Mouse (Mus musculus) thymus, adult 2 months (tissue): ENCODE data around the gene 1810010H24Rik. TPM values are rescaled to one million over a fixed set of nuclear protein-coding genes. Genes with fewer than 3 reads are reported as not detected.
"Not testable (repeated sequence)": the region's sequence is repeated elsewhere in the genome, so short reads cannot be mapped to it uniquely, and the experiment has no call there.

ENCODE experiments used
- DNase-seq: peaks from one replicate; pipeline ENCODE4 v3.0.0; 2021
- H3K27ac ChIP-seq: fragments of 200-500 bp; 2 replicates; pipeline ENCODE4 v1.5.1; 2012; ENCODE audit warnings: low read length, control low read depth; ENCODE audit not compliant: control insufficient read depth, insufficient read depth
- H3K27me3 ChIP-seq: fragments of 200-500 bp; 2 replicates; pipeline ENCODE4 v1.6.1; 2012; ENCODE audit warnings: mild to moderate bottlenecking, low read length, moderate library complexity, mixed read lengths; ENCODE audit not compliant: control insufficient read depth, insufficient read depth
- H3K36me3 ChIP-seq: fragments of 200-500 bp; 2 replicates; pipeline ENCODE4 v1.6.1; 2012; ENCODE audit warnings: mild to moderate bottlenecking, low read length, moderate library complexity; ENCODE audit not compliant: control insufficient read depth, insufficient read depth
- H3K4me1 ChIP-seq: fragments of 200-500 bp; replicated peaks from 2 replicates; pipeline ENCODE4 v1.6.1; 2012; ENCODE audit warnings: low read length; ENCODE audit not compliant: control insufficient read depth, insufficient read depth
- H3K4me3 ChIP-seq: fragments of 200-500 bp; 2 replicates; pipeline ENCODE4 v1.5.1; 2012; ENCODE audit warnings: mild to moderate bottlenecking, low read length, control low read depth, moderate library complexity; ENCODE audit not compliant: control insufficient read depth, insufficient read depth
- CTCF ChIP-seq: fragments of 200-500 bp; IDR thresholded peaks from 2 replicates; pipeline ENCODE4 v1.5.1; 2012; ENCODE audit warnings: mild to moderate bottlenecking, control low read depth, low read length, moderate library complexity, borderline replicate concordance; ENCODE audit not compliant: control insufficient read depth, poor library complexity, insufficient read depth; ENCODE audit errors: extremely low read depth
- POLR2A ChIP-seq: fragments of 200-500 bp; IDR thresholded peaks from 2 replicates; pipeline ENCODE4 v1.6.1; 2012; ENCODE audit warnings: mild to moderate bottlenecking, low read length, control low read depth, moderate library complexity; ENCODE audit not compliant: control insufficient read depth, poor library complexity, insufficient read depth; ENCODE audit errors: extremely low read depth
- WGBS: fragments of 180-500 bp; shearing (Covaris S2); methylation state at CpG from one replicate; pipeline ENCODE4 v1.1.7; 2018; 5-methylcytosine and 5-hydroxymethylcytosine counted together
- polyA plus RNA-seq: library from polyadenylated mRNA; depleted of rRNA; stranded (reverse); fragments of >200 nt; gene quantifications from 2 replicates; pipeline ENCODE4 v1.2.3, GENCODE M21; 2012

1810010H24Rik gene
- polyA plus RNA-seq, 1 experiment, result 1.3 TPM

DNA sequence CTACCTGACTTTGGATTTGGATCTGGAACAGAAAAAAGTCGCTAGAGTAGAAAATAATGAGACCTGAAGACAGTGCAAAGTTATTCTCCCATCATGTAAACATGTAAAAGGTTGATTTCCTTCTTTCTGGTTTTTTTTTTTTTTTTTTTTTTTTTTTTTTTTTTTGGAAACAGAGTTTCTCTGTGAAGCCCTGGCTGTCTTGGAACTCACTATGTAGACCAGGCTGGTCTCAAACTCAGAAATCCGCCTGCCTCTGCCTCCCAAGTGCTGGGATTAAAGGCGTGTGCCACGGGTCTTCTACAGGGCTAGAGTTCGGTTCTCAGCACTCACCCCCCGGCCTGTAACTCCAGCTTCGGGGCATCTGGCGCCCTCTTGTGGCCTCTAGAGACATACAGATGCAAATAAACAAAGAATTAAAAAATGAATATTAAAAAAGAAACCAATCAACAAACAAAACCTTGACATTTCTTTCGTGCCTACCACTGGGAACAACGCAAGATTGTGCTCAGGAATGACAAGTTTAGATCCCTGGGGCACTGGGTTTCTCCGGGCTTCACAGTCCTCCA lies 11.4 kb upstream of the 1810010H24Rik start:
- Histone ChIP-seq H3K36me3 (no peaks in the 10 kb centered on the region), H3K4me3 (no peak overlapping the region), H3K27ac (peak overlapping the region; percentile 80; the same call in 1 of the 2 replicates), H3K27me3 (no peaks in the 10 kb centered on the region), H3K4me1 (peaks cover 9% of the 10 kb centered on the region)
- DNase-seq, result no peak
- TF ChIP-seq POLR2A (no peak), CTCF (no peak)
- 88% methylated on average over 11 of the region's 11 CpGs for WGBS

DNA sequence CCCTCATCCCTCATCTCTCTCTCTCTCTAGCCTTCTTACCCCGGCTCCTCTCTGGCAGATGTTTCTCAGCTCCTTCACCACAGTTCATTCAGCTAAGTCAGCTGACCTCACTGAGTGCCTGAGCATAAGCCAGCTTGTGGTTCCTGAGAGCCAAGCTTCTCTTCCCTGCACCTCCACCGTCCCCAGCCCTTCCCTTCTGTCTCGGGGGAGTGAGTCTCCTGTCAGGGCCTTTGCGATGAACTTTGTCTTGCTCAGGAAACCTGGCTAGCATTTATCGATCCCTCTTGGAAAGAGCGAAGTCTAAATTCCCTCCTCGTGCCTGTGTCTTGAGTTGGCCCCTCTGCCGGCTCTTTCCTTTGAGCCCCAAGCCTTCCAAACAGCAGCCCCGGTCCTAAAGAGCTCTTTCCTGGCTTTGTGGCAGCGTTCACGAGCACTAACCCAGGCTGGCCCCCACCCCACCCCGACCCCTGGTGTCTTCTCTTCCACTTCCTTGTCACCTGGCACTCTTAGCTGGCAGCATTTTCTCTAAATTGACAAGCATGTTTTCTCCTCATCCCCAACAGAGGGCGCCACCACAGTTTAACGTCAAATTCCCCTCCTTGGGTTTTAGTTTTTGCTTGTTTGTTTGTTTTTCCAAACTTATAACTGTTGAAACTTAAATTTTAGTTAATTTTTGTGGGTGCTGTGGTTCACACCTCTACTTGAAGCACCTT lies 10.7 kb upstream of the 1810010H24Rik start:
- Histone ChIP-seq H3K4me3 (peak overlapping the region; percentile 30), H3K27ac (peak overlapping the region; percentile 80), H3K4me1 (peaks cover 9% of the 10 kb centered on the region), H3K36me3 (no peaks in the 10 kb centered on the region), H3K27me3 (no peaks in the 10 kb centered on the region)
- TF ChIP-seq CTCF (no peak), POLR2A (no peak)
- DNase-seq, result peak; percentile 51
- WGBS, result 24% methylated on average over 14 of the region's 14 CpGs

DNA sequence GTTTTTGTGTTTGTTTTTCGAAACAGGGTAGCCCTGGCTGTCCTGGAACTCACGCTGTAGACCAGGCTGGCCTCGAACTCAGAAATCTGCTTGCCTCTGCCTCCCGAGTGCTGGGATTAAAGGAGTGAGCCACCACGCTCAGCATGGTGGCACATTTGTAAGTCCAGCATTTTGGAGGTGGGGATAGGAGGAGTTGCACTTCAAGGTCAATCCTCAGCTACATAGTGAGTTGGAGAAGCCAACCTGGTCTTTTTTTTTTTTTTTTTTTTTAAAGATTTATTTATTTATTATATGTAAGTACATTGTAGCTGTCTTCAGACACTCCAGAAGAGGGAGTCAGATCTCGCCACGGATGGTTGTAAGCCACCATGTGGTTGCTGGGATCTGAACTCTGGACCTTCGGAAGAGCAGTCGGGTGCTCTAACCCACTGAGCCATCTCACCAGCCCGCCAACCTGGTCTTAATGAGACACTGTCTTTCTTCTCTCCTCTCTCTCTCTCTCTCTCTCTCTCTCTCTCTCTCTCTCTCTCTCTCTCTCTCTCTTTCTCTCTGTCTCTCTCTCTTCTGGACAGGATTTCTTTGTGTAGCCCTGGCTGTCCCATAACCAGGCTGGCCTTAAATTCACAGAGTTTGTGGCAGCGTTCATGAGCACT lies 9.8 kb upstream of the 1810010H24Rik start:
- H3K4me1 ChIP-seq, H3K36me3 ChIP-seq, H3K27me3 ChIP-seq, H3K4me3 ChIP-seq, DNase-seq, H3K27ac ChIP-seq: not testable (repeated sequence)
- 87% methylated on average over 11 of the region's 11 CpGs for WGBS

DNA sequence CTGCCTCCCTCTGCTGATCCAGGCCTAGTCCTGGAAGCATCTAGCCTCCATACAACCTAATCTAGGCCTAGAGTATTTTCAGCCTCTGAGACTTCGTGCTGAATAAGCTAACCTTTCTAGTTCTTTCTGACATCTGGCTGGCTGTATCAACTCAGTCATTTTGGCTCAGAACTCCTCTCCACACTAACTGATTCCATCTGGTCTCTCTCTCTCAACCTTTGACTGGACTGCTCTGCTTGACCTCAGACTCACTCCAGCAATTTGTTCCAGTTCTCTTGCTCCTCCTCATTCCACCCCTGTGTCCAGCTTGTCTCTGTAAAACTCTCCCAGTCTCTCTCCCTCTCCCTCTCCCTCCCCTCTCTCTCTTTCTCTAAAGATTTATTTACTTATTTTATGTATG lies 8.6 kb upstream of the 1810010H24Rik start:
- no peak for DNase-seq
- H3K4me1 ChIP-seq, result peaks cover 5% of the 10 kb centered on the region
- H3K27ac ChIP-seq, result no peak overlapping the region
- H3K36me3 ChIP-seq, result no peaks in the 10 kb centered on the region
- no peak overlapping the region for H3K4me3 ChIP-seq
- H3K27me3 ChIP-seq, result no peaks in the 10 kb centered on the region
- TF ChIP-seq CTCF (no peak), POLR2A (no peak)
- WGBS, result 82% methylated on average over 1 of the region's 1 CpGs

DNA sequence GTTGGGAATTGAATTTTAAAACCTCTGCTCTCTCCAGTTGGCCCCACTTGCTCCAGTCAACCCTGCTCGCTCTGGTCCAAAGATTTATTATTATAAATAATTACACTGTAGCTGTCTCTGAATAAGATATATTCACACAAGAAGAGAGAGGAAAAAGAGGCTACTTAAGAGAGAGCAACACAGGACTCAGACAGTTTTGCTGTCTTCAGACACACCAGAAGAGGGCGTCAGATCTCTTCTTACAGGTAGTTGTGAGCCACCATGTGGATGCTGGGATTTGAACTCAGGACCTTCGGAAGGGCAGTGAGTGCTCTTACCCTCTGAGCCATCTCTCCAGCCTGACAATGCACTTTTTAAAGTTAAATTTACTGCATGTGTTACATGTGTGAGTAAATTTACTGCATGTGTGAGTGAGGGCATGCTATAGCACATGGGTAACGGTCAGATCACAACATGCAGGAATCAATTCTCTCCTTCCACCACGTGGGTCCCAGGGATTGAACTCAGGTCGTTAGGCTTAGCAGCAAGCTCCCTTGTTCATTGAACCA lies 8.1 kb upstream of the 1810010H24Rik start:
- no peak for DNase-seq
- Histone ChIP-seq H3K4me3 (no peak overlapping the region), H3K4me1 (peaks cover 5% of the 10 kb centered on the region), H3K27ac (no peak overlapping the region), H3K27me3 (no peaks in the 10 kb centered on the region), H3K36me3 (no peaks in the 10 kb centered on the region)
- WGBS, result 78% methylated on average over 6 of the region's 6 CpGs
- TF ChIP-seq POLR2A, result no peak
- no peak for TF ChIP-seq CTCF

DNA sequence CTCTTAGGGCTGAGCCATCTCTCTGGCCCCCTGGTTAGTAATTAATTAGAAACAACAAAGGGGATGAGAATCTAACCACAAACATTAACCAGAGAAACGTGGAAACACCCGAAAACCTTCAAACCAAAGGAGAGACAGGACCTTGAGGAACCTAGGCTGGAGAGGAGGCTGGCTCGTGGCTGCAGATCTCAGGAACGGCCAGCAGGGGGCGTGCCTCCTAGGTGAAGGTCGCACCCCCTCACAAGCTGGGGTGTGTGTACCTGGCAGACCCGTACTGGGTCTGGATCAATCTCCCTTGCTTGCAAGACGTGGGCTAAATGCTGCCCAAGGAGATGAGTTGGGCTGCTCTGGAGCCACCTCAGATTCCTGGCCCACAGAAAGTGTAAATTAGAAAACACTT lies 6.9 kb upstream of the 1810010H24Rik start:
- 45% methylated on average over 8 of the region's 8 CpGs for WGBS
- Histone ChIP-seq H3K4me1 (peaks cover 5% of the 10 kb centered on the region), H3K4me3 (no peak overlapping the region), H3K27ac (no peak overlapping the region), H3K27me3 (no peaks in the 10 kb centered on the region), H3K36me3 (no peaks in the 10 kb centered on the region)
- no peak for DNase-seq
- TF ChIP-seq POLR2A (no peak), CTCF (peak; percentile 72; the same call in 1 of the 2 replicates)

DNA sequence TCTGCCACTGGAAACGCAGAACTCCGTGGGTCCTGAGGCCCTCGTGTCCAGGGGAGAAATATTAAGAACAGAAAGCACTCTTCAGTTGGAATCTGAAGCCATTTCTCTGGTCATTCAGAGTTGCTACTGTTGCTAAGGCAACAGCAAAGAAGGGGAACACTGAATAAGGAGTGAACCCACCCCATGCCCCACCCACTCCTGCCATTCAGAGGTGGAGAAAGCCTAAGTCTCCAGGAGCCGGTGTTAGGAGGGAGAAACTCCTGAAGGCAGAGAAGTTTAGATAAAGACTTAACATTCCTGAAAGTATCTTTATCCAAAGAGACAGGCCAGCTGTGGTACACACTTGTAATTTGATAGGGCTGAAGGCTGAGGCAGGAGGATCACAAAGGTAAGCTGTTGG lies 6.2 kb upstream of the 1810010H24Rik start:
- WGBS, result 92% methylated on average over 4 of the region's 4 CpGs
- H3K27ac ChIP-seq, result no peak overlapping the region
- no peak overlapping the region for H3K4me3 ChIP-seq
- peaks cover 5% of the 10 kb centered on the region for H3K4me1 ChIP-seq
- TF ChIP-seq CTCF, result no peak
- TF ChIP-seq POLR2A, result no peak
- H3K36me3 ChIP-seq, result no peaks in the 10 kb centered on the region
- H3K27me3 ChIP-seq, result no peaks in the 10 kb centered on the region; the same call in 1 of the 2 replicates
- no peak for DNase-seq

DNA sequence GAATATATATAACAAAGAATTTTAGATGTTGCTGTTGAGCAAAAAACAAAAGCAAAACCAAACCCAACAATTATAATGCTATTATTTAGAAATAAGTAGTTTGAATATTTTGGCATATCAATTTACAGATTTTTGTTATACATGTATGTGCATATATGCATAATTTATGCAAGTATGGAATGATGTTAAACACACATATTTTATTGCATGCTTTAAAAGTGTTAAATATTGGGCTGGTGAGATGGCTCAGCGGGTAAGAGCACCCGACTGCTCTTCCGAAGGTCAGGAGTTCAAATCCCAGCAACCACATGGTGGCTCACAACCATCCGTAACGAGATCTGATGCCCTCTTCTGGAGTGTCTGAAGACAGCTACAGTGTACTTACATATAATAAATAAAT lies 5.8 kb upstream of the 1810010H24Rik start:
- not testable (repeated sequence) for H3K27ac ChIP-seq, H3K4me3 ChIP-seq, H3K27me3 ChIP-seq, DNase-seq, H3K4me1 ChIP-seq, H3K36me3 ChIP-seq
- WGBS, result 92% methylated on average over 5 of the region's 5 CpGs
